Mouse (Mus musculus) skeletal muscle tissue, postnatal 0 days (tissue): ENCODE data around the gene Map4k3. TPM values are rescaled to one million over a fixed set of nuclear protein-coding genes. Genes with fewer than 3 reads are reported as not detected.

Source experiments
- polyA plus RNA-seq: library from polyadenylated mRNA; unstranded; fragments of >200 nt; fragmentation: Nextera tagmentation; extraction: Ambion mirVana; gene quantifications from 2 replicates; pipeline ENCODE4 v1.2.1, GENCODE M21; 2015

Map4k3 gene
- 8.2 and 8.6 TPM in 2 replicates for polyA plus RNA-seq

DNA sequence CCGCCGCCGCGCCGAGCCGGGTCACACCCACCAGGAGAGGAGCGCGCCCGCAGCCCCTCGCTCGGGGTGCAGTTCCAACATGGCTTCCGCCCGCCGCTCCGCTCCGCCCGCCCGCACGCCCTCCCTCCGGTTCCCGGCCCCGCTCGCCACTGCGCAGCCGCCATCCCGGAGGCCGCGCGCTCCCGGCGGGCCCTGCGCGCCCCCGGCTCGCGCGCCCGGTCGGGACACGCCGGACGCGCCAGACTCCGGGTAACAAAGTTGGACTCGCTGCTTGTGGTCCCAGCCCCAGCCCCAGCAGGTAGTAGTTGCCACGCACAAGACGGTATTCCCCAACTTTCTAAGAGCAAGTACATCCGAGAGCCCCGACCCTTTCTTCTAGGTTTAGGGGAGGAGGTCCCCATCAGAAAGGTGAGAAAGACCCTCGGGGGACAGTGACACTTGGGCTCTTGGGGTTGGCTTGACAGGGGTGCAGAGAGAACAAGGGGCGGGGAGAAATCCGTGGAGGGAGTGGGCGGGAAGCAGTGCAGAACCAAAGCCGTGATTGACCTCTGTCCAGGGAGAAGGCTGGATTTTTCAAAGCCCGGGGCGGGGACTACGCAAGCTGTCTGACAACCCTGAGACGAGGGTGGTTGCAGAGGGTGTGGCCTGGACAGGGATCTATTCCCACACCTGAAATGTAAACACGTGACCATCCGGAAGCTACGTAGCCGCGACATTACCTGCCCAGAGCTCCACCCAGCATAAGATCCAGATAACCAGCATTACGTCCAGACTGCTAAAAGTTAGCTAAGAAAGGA is at the start of gene Map4k3:
Gene Map4k3, minus strand, starts transcription at position 424 of the 797 bp plus-strand sequence.

DNA sequence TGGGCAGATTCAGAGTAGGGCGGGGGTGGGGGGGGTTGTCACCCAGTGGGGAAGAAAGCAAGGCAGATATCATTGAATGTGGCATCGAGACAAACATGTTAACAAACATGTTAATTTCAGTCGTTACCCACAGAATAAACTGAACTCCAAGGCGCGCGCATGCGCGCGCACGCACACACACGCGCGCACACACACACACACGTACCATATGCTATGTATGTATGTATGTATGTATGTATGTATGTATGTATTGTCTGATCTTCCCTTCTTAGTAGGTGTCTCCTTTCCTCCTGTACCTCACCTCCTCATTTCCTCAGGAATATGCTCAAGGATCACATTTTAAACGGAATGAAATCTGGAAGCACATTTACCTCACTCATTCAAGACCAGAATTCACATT is 150.6 kb downstream of the Map4k3 start, which contains the start of gene Cdkl4:
Gene Cdkl4, minus strand, starts transcription at position 175 of the 400 bp plus-strand sequence.

Other genes starting within 250 kb of the Map4k3 start
- gene Sos1, start 248.0 kb downstream of the Map4k3 start, polyA plus RNA-seq = 1.8 and 2.3 TPM in 2 replicates
- gene Cdkl4, start 150.7 kb downstream of the Map4k3 start, polyA plus RNA-seq = 0.06 and 0.07 TPM in 2 replicates
- gene Tmem178, start 216.1 kb upstream of the Map4k3 start, polyA plus RNA-seq = 1.7 and 1.9 TPM in 2 replicates